Mouse (Mus musculus) NIH3T3 (cell line): Measurements from ENCODE around the gene Cideb.
A peak's percentile ranks its signal among the peaks of the same experiment; 100 is the strongest.

Source experiments
- DNase-seq: peaks from one replicate; pipeline ENCODE4 v3.0.0-alpha.2; 2012; ENCODE audit warnings: low read depth

The Cideb gene

DNA sequence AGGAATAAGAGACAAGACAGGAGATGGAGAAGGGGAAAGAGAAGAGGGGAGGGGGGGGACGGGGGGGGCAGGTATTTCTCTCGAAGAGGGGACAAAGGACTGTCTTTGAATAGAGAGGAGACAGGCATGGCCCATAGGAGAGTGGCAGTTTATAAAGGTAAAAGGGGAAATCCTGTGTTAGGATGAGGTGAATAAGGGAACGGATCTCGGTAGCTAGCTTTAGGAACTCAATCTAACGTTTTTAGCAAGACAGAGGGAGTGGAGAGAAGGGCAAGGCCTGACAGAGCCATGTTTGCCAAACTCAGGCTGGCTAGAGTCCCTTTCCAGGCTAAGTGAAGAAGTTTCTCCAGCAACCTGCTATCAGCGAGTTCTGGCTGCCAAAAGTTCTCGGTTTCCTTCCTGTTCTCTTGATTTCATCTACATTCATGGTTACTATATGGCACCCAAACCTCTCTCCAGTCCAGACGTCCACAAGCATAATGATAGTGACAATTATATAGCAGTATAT lies 35.8 kb downstream of the Cideb start:
- DNase-seq = no peak

DNA sequence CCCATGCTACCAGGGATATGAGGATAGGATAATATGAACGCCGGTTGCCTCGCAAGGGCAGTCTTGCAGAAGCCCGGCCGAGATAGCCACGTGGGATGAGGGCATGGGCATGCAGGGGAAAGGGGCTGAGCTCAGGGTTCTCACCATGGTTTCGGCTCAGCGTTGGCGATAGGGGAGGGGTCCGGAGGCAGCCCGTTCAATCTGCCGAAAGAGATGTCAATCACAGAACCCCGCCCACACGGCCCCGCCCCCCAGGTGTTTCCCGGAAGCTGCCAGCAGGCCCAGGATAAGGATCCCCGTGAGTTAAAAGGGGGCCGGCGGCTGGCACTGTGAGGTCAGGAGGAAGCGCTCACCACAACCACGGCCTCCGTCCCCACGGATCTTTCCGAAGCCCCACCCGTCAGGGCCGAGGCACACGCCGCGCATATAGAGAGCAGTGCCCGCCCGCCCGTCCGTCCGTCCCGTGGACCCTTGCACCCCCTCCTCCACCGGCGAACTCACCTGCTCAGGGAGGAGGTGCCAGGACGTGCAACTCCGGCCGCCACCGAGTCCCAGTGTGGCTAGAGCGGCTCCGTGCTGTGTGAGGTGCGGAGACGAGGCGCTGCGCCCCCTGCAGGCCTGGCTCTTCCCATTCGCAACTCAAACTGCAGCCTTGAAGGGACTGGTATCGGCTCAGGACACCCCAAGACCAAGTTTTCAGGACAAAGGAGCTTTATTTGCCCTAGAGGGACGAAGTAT lies 36.4 kb downstream of the Cideb start, which contains the start of gene Rabggta:
Gene Rabggta, minus strand, starts transcription at position 564 of the 738 bp plus-strand sequence.
- peak; percentile 94 for DNase-seq

DNA sequence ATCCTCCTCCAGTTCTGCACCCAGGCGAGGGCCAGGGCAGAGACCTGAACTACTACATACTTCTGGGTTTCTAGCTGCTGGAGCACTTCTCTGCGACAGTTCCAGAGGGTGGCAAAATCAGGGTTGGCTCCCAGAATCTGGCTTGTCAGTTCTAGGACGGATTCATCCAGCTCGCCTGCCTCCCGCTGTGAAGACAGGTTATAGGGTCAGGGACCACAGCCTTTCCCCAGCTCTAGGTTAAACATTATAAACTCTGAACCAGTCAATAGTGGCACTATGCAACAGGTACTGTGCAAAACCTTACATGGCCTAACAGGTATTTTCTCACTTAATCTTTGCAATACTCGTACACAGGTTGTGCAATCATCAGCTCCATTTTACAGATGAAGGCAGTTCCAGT lies 37.2 kb downstream of the Cideb start:
- no peak for DNase-seq

DNA sequence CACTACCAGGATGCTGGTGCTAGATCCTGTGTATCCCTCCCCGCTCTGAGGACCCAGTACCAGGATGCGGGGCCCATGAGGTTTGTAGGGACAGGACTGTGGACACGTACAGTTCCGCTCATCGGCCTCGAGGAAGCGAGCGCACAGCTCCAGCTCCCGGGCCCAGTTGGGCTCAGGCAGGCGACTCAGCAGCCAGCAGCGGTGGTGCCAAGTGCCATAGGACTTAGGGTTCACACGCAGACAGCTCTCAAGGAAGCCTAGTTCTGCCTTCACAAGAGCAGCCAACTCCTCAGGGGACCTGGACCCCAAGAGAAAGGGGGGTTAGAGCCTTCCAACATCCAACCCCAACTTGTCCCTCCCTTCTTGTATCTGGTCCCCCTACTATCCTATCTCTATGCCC lies 37.6 kb downstream of the Cideb start:
- DNase-seq = no peak

DNA sequence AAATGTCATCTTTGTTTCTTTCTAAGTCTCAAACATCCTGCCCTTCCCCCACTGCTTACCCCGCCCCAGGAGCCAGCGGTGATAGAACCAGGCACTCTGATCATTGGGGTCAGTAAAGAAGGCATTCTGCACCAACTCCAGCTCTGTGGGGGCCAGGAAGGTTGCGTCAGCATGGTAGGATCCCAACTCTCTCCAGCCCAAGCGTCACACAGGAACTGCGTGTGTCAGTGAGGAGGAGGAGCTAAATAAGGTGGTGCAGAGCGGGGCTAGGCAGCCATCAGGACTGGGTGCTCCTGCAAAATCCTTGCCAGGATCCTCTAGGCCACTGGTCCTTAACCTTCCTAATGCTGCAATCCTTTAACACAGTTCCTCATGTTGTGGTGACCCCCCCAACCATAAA lies 38.5 kb downstream of the Cideb start:
- no peak for DNase-seq

DNA sequence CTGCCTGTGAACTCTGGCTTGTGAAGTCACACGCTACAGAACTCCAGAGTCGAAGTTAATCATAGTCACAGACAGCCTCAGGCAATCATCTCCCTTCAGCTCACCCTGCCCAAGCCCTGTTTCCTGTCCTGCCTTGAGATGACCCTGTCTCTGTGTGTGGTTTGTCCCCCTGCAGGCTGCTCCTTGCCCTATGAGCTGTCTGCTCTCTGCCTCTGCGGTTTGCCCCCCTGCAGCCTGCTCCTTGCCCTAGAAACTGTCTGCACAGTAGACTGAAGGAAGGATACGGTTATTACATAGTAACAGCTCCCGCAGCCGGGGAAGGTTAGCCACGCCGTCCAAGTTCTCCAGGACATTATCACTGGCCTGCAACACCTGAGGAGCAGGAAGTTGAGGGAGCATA lies 41.4 kb downstream of the Cideb start:
- no peak for DNase-seq

DNA sequence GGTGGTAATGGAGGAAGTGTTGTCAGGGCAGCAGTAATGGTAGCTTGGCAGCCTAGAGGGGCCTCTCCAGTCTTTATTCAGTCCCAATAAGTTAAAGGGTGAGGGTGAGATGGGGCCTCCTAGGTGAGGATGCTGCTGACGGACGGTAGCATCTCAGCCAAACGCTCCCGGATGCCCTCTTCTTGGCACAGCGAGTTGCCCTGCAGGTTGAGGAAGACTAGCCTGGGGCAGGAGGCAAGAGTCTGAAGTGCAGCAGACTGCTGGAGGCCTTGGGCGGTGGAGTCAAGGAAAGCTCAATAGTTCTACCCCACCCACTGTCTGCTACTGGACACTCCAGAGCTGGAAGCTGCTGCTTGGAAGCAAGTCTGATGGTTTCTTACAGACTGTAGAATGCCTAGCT lies 42.0 kb downstream of the Cideb start:
- no peak for DNase-seq

DNA sequence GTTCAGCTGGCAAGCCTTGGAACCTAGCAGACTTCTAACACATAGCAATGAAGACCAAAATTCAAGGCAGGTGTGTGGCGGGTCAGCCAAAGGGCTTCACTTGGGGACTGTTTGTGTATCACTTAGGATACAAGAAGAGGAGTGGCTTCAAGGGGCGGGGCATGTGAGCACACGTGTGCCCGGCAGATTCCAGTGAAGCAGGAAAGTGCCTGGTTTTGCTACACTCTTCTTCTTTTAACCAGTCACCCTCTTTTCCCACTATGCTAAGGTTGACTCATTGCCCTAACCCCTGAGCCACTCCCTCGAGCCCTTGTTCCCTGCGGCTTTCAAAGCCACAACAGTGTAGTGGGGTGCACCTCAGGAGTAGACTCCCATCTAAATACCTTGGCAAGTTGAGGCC lies 43.4 kb downstream of the Cideb start:
- peak; percentile 37 for DNase-seq

DNA sequence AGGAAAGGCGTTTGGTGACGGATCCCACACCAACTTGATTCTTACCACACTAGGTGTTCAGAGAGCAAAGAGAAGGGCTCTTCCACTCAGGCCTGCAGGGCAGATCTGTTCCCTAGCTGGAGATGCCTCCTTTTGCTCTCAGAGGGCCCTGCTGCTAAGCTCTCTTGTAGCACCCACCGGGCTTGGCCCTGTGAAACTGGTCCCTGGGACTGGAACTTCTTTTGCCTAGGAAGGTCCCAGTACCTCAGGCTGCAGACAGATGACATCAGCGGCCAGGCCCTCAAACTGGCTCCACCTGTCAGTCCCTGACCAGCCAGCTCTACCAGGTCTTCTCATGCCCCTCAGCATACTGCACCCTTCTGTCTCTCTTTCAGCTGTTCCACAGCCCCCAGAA lies 44.5 kb downstream of the Cideb start, which contains the start of gene Tgm1:
Gene Tgm1, minus strand, starts transcription at position 198 of the 394 bp plus-strand sequence.
- DNase-seq = no peak

DNA sequence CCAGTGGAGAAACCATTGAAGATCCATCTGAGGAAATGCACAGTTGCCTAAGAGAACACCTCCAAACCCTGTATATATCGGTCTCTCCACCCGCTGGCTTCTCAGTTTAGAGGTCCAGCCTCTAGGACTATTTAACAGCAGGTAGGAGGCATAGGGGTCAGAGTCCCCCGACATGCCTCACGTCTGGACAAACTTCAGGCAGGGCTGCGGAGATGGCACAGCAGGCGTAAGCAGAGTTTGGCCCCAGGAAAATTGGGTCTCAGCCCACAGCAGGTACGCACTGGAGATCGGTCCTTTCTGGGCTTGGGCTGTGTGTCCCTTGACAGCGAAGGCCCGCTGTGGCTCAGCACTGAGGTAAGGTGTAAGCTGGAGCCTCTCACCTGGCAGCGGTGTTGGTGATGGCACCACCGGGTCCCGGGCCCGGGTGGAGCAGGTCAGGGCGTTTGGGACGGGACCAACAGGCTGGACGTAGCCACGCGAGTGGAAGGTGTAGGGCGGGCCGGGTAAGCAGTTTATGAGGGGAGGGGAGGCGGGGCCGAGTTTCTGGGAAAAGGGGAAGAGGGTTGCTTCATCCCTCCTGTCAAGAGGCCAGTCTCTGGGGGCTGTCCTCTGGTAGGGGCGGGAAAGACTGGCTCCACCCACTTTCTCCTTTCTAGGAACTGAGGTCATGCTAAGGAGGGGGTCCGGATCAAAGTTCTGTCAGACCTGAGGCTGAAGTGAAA lies 45.1 kb downstream of the Cideb start:
- no peak for DNase-seq

DNA sequence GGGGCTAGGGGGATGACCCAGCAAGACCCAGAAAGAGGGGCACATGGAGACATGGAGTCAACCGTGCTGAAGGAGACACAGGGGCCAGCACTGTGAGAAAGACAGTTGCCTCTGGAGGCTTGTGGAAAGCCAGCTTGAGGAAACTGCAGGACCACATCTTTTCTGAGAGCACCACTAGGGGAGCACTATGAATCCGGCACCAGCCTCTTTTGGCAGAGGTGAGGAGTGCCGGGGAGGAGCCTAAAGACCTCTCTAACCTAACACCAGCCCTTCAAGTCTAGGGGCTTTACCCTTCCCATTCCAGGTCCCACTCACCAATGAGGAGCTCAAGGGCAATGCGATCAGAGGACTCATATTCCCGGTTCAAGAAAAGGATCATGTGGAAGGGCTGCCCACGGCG lies 46.5 kb downstream of the Cideb start:
- no peak for DNase-seq

DNA sequence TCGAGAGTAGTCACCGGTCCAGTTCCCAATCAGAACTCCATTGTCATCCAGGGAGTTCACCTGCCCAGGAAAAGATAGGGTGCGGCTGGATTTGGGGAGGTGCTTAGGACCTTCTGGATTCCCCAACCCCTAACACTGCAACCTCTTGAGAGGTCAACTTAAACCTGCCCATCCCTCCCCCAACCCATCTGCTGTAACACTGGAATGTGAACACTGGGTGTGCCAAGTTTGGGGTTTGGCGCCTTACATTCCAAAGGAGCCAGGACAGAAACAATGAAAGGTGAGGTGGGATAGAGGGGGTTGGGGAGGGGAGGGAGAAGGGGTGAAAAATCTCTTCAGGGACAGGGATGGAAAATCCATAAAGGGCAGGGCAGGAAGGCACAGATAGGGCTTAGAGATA lies 48.7 kb downstream of the Cideb start:
- DNase-seq = no peak

DNA sequence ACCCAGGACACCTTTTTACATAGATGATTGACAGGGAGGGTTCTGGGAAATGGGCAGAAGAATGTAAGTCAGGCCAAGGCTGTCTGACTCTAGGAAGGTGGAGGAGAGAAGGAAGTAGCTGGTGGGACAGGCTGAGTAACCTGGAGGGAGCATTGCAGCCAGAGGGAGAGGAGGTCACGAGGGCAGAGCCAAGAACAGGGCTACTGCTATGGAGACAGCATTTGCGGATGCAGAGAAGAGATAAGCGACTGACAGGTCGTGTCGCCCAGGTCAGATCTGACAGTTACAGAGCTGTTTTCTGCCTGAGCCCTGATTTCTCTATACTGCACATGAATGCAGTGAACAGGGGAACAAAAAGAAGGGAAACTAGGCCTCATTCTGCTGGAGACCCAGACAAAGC lies 50.9 kb downstream of the Cideb start:
- DNase-seq = no peak

DNA sequence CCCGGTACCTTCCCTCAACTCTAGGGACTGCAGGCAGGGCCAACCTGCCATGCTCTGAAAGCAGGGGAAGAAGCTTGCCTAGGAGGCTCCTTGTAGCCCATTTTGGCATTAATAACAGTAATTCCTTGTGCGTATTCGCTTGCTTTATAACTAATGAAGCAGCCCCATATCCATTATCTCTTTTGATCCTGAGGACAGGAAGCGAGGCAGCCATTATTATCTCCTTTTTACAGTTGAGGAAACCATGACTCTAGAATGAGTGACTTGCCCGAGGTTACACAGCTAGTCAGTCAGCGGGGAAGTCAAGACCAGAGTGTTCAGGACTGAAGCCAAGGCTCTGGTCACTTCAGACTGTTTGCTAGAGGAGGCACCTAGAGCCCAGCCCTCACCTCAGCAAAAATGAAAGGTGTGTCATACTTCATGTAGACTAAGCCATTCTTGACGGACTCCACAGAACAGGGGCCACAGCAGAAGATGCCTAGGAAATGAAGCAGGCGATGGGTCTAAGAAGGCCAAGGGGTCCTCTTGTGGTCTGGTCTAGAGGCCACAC lies 52.1 kb downstream of the Cideb start:
- no peak for DNase-seq
